Mouse (Mus musculus): Measurements from ENCODE around the gene Dlec1. TPM values are rescaled to one million over a fixed set of nuclear protein-coding genes. Genes with fewer than 3 reads are reported as not detected.

The Dlec1 gene
- polyA plus RNA-seq, 1 experiment from 2014 or later: 1.9 TPM

- WGBS: 78% methylated on average over 16 of the region's 16 CpGs
- no peak for ATAC-seq (ENCODE audit: low FRiP score)
- Histone ChIP-seq H3K4me2 (replicated peaks) (no peak overlapping the region), H3K27ac (no peak overlapping the region), H3K27me3 (no peaks in the 10 kb centered on the region), H3K36me3 (peaks cover 68% of the 10 kb centered on the region), H3K9me3 (replicated peaks) (no peaks in the 10 kb centered on the region), H3K9ac (no peak overlapping the region), H3K4me3 (no peak overlapping the region), H3K4me1 (peaks cover 2% of the 10 kb centered on the region; the same call in 1 of the 2 replicates)
These were observed 26.6 kb upstream of the Dlec1 start for GRCm38 (mm10) chr9:119075685-119076084.

DNA sequence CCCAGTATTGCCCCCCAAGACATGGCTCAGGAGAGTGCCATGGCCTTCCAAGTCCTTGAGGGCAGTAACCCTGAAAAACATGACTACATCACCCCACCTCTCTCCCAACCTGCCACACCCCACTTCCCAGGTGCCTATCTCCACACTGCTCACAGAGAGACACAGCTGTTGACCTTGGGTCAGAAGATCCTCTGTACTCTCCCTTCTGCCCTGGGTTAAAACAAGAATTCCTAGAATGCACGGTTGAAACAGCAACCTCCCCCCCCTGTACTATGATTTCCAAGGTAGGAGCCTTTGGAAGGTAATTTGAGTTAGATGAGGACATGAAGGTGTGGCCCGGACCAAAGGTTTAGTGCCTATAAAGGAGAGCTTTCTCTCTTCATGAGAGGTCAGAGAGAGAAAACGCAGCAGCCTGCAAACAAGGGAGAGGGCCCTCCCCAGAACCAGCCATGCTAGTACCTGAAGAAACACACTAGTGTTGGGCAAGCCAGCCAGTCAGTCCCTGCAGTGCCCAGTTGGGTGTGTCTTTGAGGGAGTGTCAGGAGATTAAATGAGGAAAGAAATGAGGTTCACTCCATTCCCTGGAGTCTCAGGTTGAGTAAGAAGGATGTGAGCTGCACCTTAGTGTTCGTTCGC, 22.1 kb upstream of the Dlec1 start:
- no peak overlapping the region for H3K4me3 ChIP-seq
- ATAC-seq (ENCODE audit: low FRiP score): no peak

GRCm38 (mm10) chr9:119082039-119082438, 20.2 kb upstream of the Dlec1 start:
- Histone ChIP-seq H3K4me3 (no peak overlapping the region), H3K4me1 (peaks cover 31% of the 10 kb centered on the region), H3K4me2 (replicated peaks) (no peak overlapping the region), H3K9me3 (replicated peaks) (no peaks in the 10 kb centered on the region), H3K27me3 (no peaks in the 10 kb centered on the region), H3K27ac (peak overlapping the region; percentile 79), H3K36me3 (peaks cover 29% of the 10 kb centered on the region), H3K9ac (no peak overlapping the region)
- 6% methylated on average over 8 of the region's 8 CpGs for WGBS
- ATAC-seq (ENCODE audit: low FRiP score): peak; percentile 90

More for the DNA sequence above, 22.1 kb upstream of the Dlec1 start:
- Histone ChIP-seq H3K36me3 (peaks cover 42% of the 10 kb centered on the region), H3K27ac (no peak overlapping the region), H3K4me1 (peaks cover 20% of the 10 kb centered on the region), H3K4me2 (replicated peaks) (no peak overlapping the region), H3K27me3 (no peaks in the 10 kb centered on the region), H3K9me3 (replicated peaks) (no peaks in the 10 kb centered on the region), H3K9ac (no peak overlapping the region)
- WGBS: 85% methylated on average over 5 of the region's 5 CpGs

GRCm38 (mm10) chr9:119082656-119083430, 19.4 kb upstream of the Dlec1 start:
- peak; percentile 14; the same call in 1 of the 2 replicates for ATAC-seq (ENCODE audit: low FRiP score)
- H3K9ac ChIP-seq: peak overlapping the region; percentile 25; the same call in 1 of the 2 replicates
- 56% methylated on average over 7 of the region's 7 CpGs for WGBS

DNA sequence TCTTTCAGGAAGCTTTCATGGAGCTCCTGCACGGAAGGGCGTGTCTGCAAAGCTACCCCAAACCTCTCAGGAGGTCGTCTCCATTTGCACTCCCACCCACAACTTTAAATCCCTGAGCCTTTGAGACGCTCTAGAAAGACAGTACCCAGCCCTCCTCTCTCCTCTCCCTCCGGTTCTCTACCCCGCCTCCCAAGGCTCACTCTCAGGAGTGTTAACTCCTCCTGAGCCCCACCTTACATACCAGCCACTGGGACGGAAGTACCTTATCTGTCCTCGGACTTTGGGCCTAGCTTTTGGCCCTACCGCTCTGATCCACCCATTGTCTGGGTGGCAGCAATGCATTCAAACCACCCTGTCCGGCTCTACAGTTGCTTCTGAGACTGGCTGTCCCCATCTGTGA, 18.3 kb upstream of the Dlec1 start:
- Histone ChIP-seq H3K4me3 (no peak overlapping the region), H3K9ac (no peak overlapping the region), H3K9me3 (replicated peaks) (no peaks in the 10 kb centered on the region), H3K36me3 (peaks cover 14% of the 10 kb centered on the region), H3K27ac (no peak overlapping the region), H3K27me3 (no peaks in the 10 kb centered on the region), H3K4me2 (replicated peaks) (no peak overlapping the region), H3K4me1 (peaks cover 48% of the 10 kb centered on the region)
- ATAC-seq (ENCODE audit: low FRiP score): no peak
- WGBS: 89% methylated on average over 10 of the region's 10 CpGs

More at GRCm38 (mm10) chr9:119082656-119083430, 19.4 kb upstream of the Dlec1 start:
- Histone ChIP-seq H3K4me2 (replicated peaks) (no peak overlapping the region), H3K4me3 (no peak overlapping the region), H3K27me3 (no peaks in the 10 kb centered on the region), H3K27ac (peak overlapping the region; percentile 79), H3K4me1 (peaks cover 38% of the 10 kb centered on the region), H3K36me3 (peaks cover 25% of the 10 kb centered on the region), H3K9me3 (replicated peaks) (no peaks in the 10 kb centered on the region)

DNA sequence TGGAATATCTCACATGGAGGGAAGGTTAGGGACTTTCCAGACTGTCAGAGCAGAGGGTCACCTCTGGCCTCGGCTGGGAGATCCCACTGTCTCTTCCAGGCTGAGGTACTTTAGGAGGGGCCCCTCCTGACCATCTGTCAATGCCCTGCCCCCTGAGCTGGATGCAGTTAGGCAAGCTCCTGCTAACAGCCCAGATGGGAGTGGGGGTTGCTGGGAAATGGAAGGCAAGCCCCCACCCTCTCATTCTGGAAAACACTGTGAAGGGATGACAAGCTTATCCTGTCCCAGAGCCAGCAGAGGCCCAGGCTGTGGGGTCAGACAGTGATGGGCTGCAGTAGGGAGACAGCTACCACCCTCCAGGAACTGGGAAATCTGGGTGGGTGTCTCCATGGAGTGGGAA, 15.8 kb upstream of the Dlec1 start:
- H3K9me3 ChIP-seq (replicated peaks): no peaks in the 10 kb centered on the region
- H3K36me3 ChIP-seq: 0 out of 2 replicates have a peak, but pooled peaks cover 3% of the 10 kb centered on the region
- H3K4me3 ChIP-seq: no peak overlapping the region
- WGBS: 28% methylated on average over 1 of the region's 1 CpGs
- 0 out of 2 replicates have a peak overlapping the region, but pooled peaks have one; percentile 14 for H3K9ac ChIP-seq
- no peak overlapping the region for H3K27ac ChIP-seq
- ATAC-seq (ENCODE audit: low FRiP score): no peak
- no peak overlapping the region for H3K4me2 ChIP-seq (replicated peaks)
- peaks cover 54% of the 10 kb centered on the region for H3K4me1 ChIP-seq
- 0 out of 2 replicates have a peak, but pooled peaks cover 2% of the 10 kb centered on the region for H3K27me3 ChIP-seq

GRCm38 (mm10) chr9:119087309-119087708, 15.0 kb upstream of the Dlec1 start:
- Histone ChIP-seq H3K9ac (no peak overlapping the region), H3K27ac (no peak overlapping the region), H3K4me1 (peaks cover 54% of the 10 kb centered on the region), H3K9me3 (replicated peaks) (no peaks in the 10 kb centered on the region), H3K4me3 (no peak overlapping the region), H3K36me3 (0 out of 2 replicates have a peak, but pooled peaks cover 3% of the 10 kb centered on the region), H3K27me3 (0 out of 2 replicates have a peak, but pooled peaks cover 9% of the 10 kb centered on the region), H3K4me2 (replicated peaks) (no peak overlapping the region)
- no peak for ATAC-seq (ENCODE audit: low FRiP score)
- 90% methylated on average over 5 of the region's 5 CpGs for WGBS

- Histone ChIP-seq H3K27ac (no peak overlapping the region), H3K9ac (peak overlapping the region; percentile 24; the same call in 1 of the 2 replicates), H3K9me3 (replicated peaks) (no peaks in the 10 kb centered on the region), H3K4me3 (peak overlapping the region; percentile 24), H3K4me2 (replicated peaks) (peak overlapping the region; percentile 47), H3K27me3 (peaks cover 12% of the 10 kb centered on the region; the same call in 1 of the 2 replicates), H3K36me3 (0 out of 2 replicates have a peak, but pooled peaks cover 3% of the 10 kb centered on the region), H3K4me1 (peaks cover 55% of the 10 kb centered on the region)
- ATAC-seq (ENCODE audit: low FRiP score): peak; percentile 33; the same call in 1 of the 2 replicates
- 1% methylated on average over 24 of the region's 24 CpGs for WGBS
These were observed 14.0 kb upstream of the Dlec1 start for GRCm38 (mm10) chr9:119088148-119088801.

DNA sequence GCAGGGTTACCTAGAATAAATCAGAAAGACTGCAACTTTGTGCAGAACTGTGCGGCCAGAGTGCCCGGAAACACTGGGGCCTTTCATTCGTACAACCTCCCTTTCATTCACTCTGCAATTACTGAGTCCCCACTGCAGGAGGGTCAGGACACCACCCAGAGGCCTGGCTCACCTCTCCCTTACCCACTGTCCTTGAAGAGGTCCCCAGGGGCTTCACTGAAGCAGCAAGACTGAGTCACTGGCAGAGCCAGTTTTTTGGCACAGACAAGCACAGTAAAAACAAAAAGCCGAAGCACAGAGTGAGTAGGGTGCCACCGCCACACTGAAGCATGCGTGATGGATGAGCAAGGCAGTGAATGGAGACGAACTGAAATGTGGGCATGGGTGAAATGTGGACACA, 12.8 kb upstream of the Dlec1 start:
- ATAC-seq (ENCODE audit: low FRiP score): no peak
- H3K27me3 ChIP-seq: peaks cover 22% of the 10 kb centered on the region; the same call in 1 of the 2 replicates

GRCm38 (mm10) chr9:119090462-119090861, 11.8 kb upstream of the Dlec1 start:
- Histone ChIP-seq H3K27me3 (peaks cover 30% of the 10 kb centered on the region; the same call in 1 of the 2 replicates), H3K36me3 (no peaks in the 10 kb centered on the region)

More for the DNA sequence above, 12.8 kb upstream of the Dlec1 start:
- peaks cover 66% of the 10 kb centered on the region for H3K4me1 ChIP-seq
- no peak overlapping the region for H3K9ac ChIP-seq
- 0 out of 2 replicates have a peak, but pooled peaks cover 2% of the 10 kb centered on the region for H3K36me3 ChIP-seq
- WGBS: 44% methylated on average over 7 of the region's 7 CpGs
- no peak overlapping the region for H3K4me3 ChIP-seq
- H3K9me3 ChIP-seq (replicated peaks): no peaks in the 10 kb centered on the region
- H3K27ac ChIP-seq: peak overlapping the region; percentile 23; the same call in 1 of the 2 replicates
- H3K4me2 ChIP-seq (replicated peaks): no peak overlapping the region

DNA sequence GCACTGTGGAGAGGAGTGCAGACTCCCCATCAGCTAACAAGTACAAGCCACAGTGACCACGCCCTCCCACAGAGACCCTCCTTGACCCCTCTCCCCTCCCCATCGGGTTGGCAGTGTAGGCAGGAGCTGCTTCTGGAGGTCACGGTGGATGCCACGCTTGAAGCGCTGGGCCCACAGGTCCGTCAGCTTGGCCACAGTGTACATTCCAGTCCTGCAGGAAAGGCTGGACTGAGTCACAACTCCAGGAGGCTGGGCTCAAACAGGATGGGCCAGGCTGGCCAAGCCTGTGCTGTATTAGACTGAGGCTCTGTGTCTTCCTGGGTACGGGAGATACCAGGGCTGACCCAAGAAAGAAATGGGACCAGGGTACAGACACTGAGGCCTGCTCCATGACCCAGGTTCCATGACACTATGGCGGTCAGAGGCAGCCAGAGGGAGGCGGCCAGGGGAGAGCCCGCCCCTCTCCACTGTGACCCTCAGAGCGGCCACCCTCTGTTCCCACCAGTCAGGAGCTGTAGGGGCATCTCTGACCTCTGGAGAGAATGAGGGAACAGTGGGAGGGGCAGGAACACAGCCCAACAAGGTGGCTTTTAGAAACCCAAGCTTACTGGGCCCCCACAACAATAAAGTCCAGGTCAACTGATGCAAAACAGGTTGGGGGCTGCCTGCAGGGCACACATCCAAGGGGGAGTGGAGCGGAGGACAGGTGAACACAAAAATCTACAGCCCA, 10.5 kb upstream of the Dlec1 start:
- Histone ChIP-seq H3K4me2 (replicated peaks) (peak overlapping the region; percentile 81), H3K4me3 (peak overlapping the region; percentile 55), H3K36me3 (no peaks in the 10 kb centered on the region), H3K9me3 (replicated peaks) (no peaks in the 10 kb centered on the region), H3K27ac (no peak overlapping the region), H3K27me3 (peaks cover 33% of the 10 kb centered on the region; the same call in 1 of the 2 replicates), H3K4me1 (peaks cover 54% of the 10 kb centered on the region), H3K9ac (peak overlapping the region; percentile 69)
- 65% methylated on average over 12 of the region's 12 CpGs for WGBS
- ATAC-seq (ENCODE audit: low FRiP score): no peak

More at GRCm38 (mm10) chr9:119090462-119090861, 11.8 kb upstream of the Dlec1 start:
- Histone ChIP-seq H3K4me1 (peaks cover 62% of the 10 kb centered on the region), H3K4me3 (no peak overlapping the region), H3K4me2 (replicated peaks) (no peak overlapping the region), H3K9me3 (replicated peaks) (no peaks in the 10 kb centered on the region), H3K9ac (no peak overlapping the region), H3K27ac (no peak overlapping the region)
- WGBS: 89% methylated on average over 5 of the region's 5 CpGs
- ATAC-seq (ENCODE audit: low FRiP score): no peak
